Mouse (Mus musculus) embryonic facial prominence, embryonic 14.5 days (tissue): ENCODE measurements around the gene Xbp1. TPM values are rescaled to one million over a fixed set of nuclear protein-coding genes. Genes with fewer than 3 reads are reported as not detected.
"Not testable (repeated sequence)": the region's sequence is repeated elsewhere in the genome, so short reads cannot be mapped to it uniquely, and the experiment has no call there.

Experiments used
- ATAC-seq: fragments of 200-750 bp; cut with Nextera tagmentation; 2 replicates; pipeline ENCODE4 v1.8.0; 2017; ENCODE audit warnings: low read depth, moderate number of reproducible peaks, moderate TSS enrichment
- DNase-seq: peaks from one replicate; pipeline ENCODE4 v3.0.0-alpha.2; 2015; ENCODE audit warnings: low spot score
- H3K27ac ChIP-seq: fragments of 300-500 bp; sonication (generic); replicated peaks from 2 replicates; pipeline ENCODE4 v1.5.1; 2014; ENCODE audit warnings: low read depth, mild to moderate bottlenecking, low read length, moderate library complexity
- H3K27me3 ChIP-seq: fragments of 300-500 bp; sonication (generic); replicated peaks from 2 replicates; pipeline ENCODE4 v1.6.1; 2014; ENCODE audit warnings: low read length; ENCODE audit not compliant: control insufficient read depth, insufficient read depth
- H3K36me3 ChIP-seq: fragments of 300-500 bp; sonication (generic); 2 replicates; pipeline ENCODE4 v1.6.1; 2014; ENCODE audit warnings: low read length, mixed read lengths; ENCODE audit not compliant: control insufficient read depth, insufficient read depth
- H3K4me1 ChIP-seq: fragments of 300-500 bp; sonication (generic); 2 replicates; pipeline ENCODE4 v1.6.1; 2014; ENCODE audit warnings: antibody characterized with exemption, low read length; ENCODE audit not compliant: control insufficient read depth, insufficient read depth
- H3K4me2 ChIP-seq: fragments of 300-500 bp; sonication (generic); 2 replicates; pipeline ENCODE4 v1.6.1; 2014; ENCODE audit warnings: low read depth, mild to moderate bottlenecking, low read length, moderate library complexity, mixed read lengths
- H3K4me3 ChIP-seq: fragments of 300-500 bp; sonication (generic); 2 replicates; pipeline ENCODE4 v1.5.1; 2014; ENCODE audit warnings: low read depth, mild to moderate bottlenecking, low read length
- H3K9ac ChIP-seq: fragments of 300-500 bp; sonication (generic); 2 replicates; pipeline ENCODE4 v1.6.1; 2014; ENCODE audit warnings: low read depth, mild to moderate bottlenecking, low read length, moderate library complexity, mixed read lengths
- H3K9me3 ChIP-seq: fragments of 300-500 bp; sonication (generic); 2 replicates; pipeline ENCODE4 v1.6.1; 2016; ENCODE audit warnings: low read length; ENCODE audit not compliant: control insufficient read depth
- WGBS: fragments of 180-500 bp; shearing (Covaris S2); extraction: QIAGEN DNeasy Blood & Tissue Kit; methylation state at CpG from one replicate; pipeline ENCODE4 v1.1.7; 2014; 5-methylcytosine and 5-hydroxymethylcytosine counted together
- polyA plus RNA-seq: library from polyadenylated mRNA; unstranded; fragments of >200 nt; fragmentation: Nextera tagmentation; extraction: Ambion mirVana; gene quantifications from 2 replicates; pipeline ENCODE4 v1.2.1, GENCODE M21; 2014

Xbp1 gene
- polyA plus RNA-seq, 1 experiment from 2014 or later: 223 TPM

DNA sequence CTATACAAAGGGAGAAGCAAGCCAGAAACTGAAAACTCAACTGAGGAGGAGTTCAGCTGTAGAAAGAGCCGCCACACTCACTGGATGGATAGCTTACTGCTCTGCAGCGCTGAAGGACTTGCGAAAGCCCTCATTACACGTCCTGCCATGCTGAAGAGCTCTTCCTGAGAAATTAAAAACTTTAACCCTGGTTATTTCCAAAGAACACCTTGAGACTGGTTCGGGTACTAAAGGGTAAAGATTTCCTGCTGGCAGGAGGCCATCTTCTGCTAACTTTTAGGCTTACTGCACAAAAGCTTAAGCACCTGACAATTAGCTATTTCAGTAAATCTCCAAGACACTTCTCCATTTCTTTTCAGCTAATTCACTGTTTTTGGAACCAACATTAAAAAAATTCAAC, 9.7 kb downstream of the Xbp1 start:
- no peak overlapping the region for H3K9ac ChIP-seq
- no peak overlapping the region for H3K27ac ChIP-seq
- H3K36me3 ChIP-seq: peaks cover 98% of the 10 kb centered on the region
- DNase-seq: peak; percentile 24
- no peaks in the 10 kb centered on the region for H3K27me3 ChIP-seq
- H3K9me3 ChIP-seq: no peaks in the 10 kb centered on the region
- no peak for ATAC-seq
- H3K4me2 ChIP-seq: no peak overlapping the region
- no peak overlapping the region for H3K4me3 ChIP-seq
- 81% methylated on average over 5 of the region's 5 CpGs for WGBS
- no peaks in the 10 kb centered on the region for H3K4me1 ChIP-seq

DNA sequence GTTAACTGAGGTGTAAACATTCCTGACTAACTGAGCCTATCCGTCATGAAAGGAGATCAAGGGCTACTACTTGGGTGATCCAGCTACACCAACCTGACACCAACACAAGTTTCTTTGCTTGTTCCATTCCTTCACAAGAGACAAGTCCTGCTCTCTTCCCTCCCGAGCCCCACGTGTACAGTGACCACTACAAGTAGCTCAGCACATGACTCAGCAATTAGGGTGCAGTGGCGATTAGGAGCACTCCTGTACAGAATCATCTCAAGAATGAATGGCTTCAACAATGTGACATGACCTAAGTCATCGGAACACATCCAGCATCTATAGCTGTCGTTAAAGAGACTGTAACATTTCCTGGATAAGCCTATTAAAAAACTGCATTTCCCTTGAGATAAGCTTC, 10.3 kb downstream of the Xbp1 start:
- no peaks in the 10 kb centered on the region for H3K9me3 ChIP-seq
- no peak overlapping the region for H3K4me3 ChIP-seq
- WGBS: 75% methylated on average over 6 of the region's 6 CpGs
- DNase-seq: no peak
- H3K4me2 ChIP-seq: no peak overlapping the region
- no peak for ATAC-seq
- H3K4me1 ChIP-seq: no peaks in the 10 kb centered on the region
- peaks cover 94% of the 10 kb centered on the region for H3K36me3 ChIP-seq
- no peak overlapping the region for H3K27ac ChIP-seq
- H3K27me3 ChIP-seq: no peaks in the 10 kb centered on the region
- H3K9ac ChIP-seq: no peak overlapping the region

DNA sequence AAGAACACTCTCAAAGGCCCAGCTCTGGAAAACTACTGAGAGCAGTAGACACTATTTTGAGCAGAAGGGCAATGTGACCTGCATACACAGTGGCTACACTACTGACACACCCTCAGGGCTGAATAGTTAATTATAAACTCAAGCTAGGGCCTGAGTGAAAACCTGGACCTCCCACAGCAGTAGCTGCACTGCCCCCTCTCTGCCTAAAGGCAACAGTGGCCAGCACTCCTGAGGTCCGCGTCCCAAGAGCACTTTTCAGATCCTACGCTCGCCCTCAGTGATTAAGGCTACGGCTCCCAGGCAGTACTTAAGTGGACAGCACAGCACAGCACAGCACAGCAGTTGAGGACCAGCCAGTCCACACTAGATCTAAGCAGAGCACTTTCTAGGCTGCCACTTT, 12.6 kb downstream of the Xbp1 start:
- DNase-seq: no peak
- no peak overlapping the region for H3K27ac ChIP-seq
- no peak overlapping the region for H3K9ac ChIP-seq
- no peaks in the 10 kb centered on the region for H3K9me3 ChIP-seq
- no peaks in the 10 kb centered on the region for H3K4me1 ChIP-seq
- 87% methylated on average over 5 of the region's 5 CpGs for WGBS
- ATAC-seq: no peak
- no peak overlapping the region for H3K4me3 ChIP-seq
- H3K4me2 ChIP-seq: no peak overlapping the region
- no peaks in the 10 kb centered on the region for H3K27me3 ChIP-seq
- H3K36me3 ChIP-seq: peaks cover 73% of the 10 kb centered on the region

DNA sequence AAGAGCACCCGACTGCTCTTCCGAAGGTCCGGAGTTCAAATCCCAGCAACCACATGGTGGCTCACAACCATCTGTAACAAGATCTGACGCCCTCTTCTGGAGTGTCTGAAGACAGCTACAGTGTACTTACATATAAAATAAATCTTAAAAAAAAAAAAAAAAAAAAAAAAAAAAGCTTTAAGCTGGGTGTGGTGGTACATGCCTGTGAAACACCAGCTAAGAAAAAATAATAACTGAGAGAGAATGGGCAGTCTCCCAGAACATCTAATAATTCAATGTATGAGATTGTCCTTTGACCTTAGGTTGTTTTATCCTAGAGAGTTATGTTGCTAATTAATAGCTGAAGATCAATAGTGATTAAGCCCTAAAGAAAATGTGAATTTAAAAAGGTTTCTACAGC, 17.0 kb downstream of the Xbp1 start:
- H3K27me3 ChIP-seq, ATAC-seq, H3K4me1 ChIP-seq, H3K9me3 ChIP-seq, H3K9ac ChIP-seq, DNase-seq, H3K4me3 ChIP-seq, H3K4me2 ChIP-seq, H3K27ac ChIP-seq: not testable (repeated sequence)
- peaks cover 45% of the 10 kb centered on the region for H3K36me3 ChIP-seq
- WGBS: 81% methylated on average over 4 of the region's 4 CpGs

DNA sequence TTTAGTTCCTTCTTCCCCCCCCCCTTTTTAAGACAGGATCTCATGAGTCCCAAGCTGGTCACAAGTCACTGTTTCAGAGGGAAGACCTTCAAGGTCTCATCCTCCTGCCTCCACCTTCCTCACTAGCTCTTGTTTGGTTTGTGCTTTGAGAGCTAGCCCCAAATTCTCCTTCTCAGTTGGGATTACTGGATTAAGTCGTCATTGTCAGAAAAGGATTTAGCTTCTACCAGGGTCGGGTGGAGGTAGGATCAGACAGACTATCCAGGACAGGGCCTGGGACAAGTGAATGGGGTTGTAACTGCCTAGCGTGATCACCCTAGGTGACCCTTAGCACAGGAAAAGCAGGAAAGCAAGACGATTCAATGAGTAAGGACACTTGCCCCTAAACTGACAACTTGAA, 19.9 kb downstream of the Xbp1 start:
- 46% methylated on average over 4 of the region's 4 CpGs for WGBS
- no peak for ATAC-seq
- peak overlapping the region; percentile 75 for H3K4me2 ChIP-seq

DNA sequence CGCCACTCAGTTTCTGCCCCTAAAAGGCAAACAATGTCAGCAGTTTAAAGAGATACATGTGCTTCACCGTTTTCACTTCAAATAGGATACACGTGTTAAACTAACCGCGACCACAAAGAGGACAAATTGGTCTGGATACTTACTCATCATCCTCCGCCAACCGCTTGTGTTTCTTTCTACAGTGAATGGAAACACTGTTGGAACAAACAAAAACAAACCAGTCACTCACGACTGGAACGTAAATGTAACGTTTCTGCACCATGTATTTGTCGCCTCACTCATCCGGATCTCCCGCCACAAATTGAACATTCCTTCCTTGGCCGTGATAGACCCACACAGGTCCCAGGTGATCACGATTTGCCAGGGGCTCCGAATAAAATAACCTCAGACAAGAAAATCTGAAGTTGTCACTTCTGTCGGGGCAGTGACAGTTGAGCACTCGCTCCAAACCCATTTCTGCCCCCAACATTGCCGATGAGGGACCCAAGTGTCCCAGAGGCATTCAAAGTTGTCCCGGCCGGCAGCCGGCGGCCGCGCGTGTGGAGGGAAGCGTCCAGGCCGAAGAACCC, 20.9 kb downstream of the Xbp1 start:
- no peaks in the 10 kb centered on the region for H3K9me3 ChIP-seq
- peaks cover 7% of the 10 kb centered on the region for H3K4me1 ChIP-seq
- peak overlapping the region; percentile 90 for H3K4me3 ChIP-seq
- ATAC-seq (no peak), DNase-seq (no peak)
- 0 out of 2 replicates have a peak, but pooled peaks cover 18% of the 10 kb centered on the region for H3K36me3 ChIP-seq
- H3K4me2 ChIP-seq: peak overlapping the region; percentile 75
- peak overlapping the region; percentile 69 for H3K27ac ChIP-seq
- H3K27me3 ChIP-seq: no peaks in the 10 kb centered on the region
- peak overlapping the region; percentile 90 for H3K9ac ChIP-seq
- under 1% methylated on average over 28 of the region's 28 CpGs for WGBS

More for the DNA sequence above, 19.9 kb downstream of the Xbp1 start:
- Histone ChIP-seq H3K4me1 (peaks cover 7% of the 10 kb centered on the region), H3K27ac (no peak overlapping the region), H3K27me3 (no peaks in the 10 kb centered on the region), H3K9ac (peak overlapping the region; percentile 90; the same call in 1 of the 2 replicates), H3K36me3 (peaks cover 18% of the 10 kb centered on the region; the same call in 1 of the 2 replicates), H3K4me3 (peak overlapping the region; percentile 90), H3K9me3 (no peaks in the 10 kb centered on the region)
- no peak for DNase-seq

DNA sequence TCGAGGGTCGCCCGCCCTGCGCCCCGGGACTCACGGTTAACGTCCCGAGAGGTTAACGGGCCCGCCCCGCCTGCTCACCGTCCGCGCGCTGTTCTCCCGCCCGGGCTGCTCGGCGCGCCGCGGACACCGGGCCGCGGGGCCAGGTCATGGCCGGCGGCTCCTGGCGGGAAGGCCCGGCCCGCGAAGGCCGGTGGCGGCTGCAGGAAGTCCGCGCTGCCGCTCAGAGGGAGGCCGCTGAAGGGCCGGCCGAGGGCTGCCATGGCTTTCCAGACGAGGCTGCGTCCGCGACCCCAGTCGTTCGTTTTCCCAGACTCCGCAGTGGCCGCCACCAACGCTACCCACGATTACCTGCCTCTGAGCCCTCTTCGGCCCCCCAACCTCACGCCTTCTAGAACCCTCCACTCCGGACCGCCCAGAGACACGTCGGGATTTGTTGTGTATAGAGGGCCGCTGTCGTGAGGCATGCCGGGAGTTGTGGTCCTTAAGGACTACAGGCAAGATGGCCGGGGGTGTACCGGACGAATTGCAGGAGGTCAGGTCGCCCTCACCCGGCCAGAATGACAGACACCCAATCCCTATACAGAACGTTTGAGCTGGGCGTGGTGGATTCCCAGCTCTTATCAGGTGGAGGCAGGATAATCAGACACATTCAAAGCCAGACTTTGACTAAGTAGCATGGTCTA, 21.5 kb downstream of the Xbp1 start, which contains the start of gene Ccdc117:
Ccdc117 (minus strand) TSS at position 389 of the 683 bp plus-strand sequence.
- Histone ChIP-seq H3K4me1 (peaks cover 7% of the 10 kb centered on the region), H3K36me3 (0 out of 2 replicates have a peak, but pooled peaks cover 18% of the 10 kb centered on the region), H3K9me3 (no peaks in the 10 kb centered on the region), H3K4me2 (peak within 1 kb of the TSS; percentile 75), H3K27me3 (no peaks in the 10 kb centered on the region), H3K27ac (peak within 1 kb of the TSS; percentile 69), H3K9ac (peak within 1 kb of the TSS; percentile 90), H3K4me3 (peak within 1 kb of the TSS; percentile 90)
- ATAC-seq (peak; percentile 99), DNase-seq (peak; percentile 97)
- under 1% methylated on average over 31 of the region's 65 CpGs for WGBS

DNA sequence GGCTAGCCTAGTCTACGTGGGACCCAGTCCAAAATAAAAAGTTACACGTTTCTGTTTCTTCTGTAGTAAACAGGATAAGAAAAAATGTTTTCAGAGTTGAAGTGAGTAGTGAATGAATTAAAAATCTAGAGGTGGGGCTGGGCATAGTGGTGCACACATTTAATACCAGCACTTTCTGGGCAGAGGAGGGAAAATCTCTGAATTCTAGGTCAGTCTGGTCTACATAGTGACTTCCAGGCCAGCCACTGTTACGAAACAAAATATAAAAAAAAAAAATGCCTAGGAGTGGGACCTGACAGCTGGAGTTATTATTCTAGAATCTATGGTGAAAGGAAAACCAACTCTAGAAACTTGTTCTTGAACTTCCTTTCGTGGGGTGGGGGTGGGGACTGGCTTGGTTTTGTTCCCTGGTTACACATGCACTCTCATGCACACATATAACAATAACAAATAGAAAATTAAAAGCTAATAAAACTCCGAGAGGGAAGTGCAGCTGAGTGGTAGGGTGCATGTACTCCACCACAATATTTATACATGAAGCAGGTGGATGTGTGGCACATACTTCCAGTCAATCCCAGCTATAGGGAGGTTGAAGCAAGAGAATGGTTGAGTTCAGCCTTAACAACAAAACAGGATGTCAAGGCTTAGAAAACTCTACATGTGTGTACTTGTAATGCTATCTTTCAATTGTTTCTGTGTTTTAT, 22.2 kb downstream of the Xbp1 start:
- 0 out of 2 replicates have a peak, but pooled peaks cover 18% of the 10 kb centered on the region for H3K36me3 ChIP-seq

More for the DNA sequence above, 22.2 kb downstream of the Xbp1 start:
- WGBS: 52% methylated on average over 5 of the region's 5 CpGs
- Histone ChIP-seq H3K9ac (0 out of 2 replicates have a peak overlapping the region, but pooled peaks have one; percentile 90), H3K4me3 (peak overlapping the region; percentile 90), H3K9me3 (no peaks in the 10 kb centered on the region), H3K4me1 (peaks cover 7% of the 10 kb centered on the region), H3K4me2 (peak overlapping the region; percentile 75), H3K27me3 (no peaks in the 10 kb centered on the region), H3K27ac (no peak overlapping the region)
- ATAC-seq (no peak), DNase-seq (no peak)
